ENCODE assay signal across 7 mouse cellular contexts in the genomic region with DNA sequence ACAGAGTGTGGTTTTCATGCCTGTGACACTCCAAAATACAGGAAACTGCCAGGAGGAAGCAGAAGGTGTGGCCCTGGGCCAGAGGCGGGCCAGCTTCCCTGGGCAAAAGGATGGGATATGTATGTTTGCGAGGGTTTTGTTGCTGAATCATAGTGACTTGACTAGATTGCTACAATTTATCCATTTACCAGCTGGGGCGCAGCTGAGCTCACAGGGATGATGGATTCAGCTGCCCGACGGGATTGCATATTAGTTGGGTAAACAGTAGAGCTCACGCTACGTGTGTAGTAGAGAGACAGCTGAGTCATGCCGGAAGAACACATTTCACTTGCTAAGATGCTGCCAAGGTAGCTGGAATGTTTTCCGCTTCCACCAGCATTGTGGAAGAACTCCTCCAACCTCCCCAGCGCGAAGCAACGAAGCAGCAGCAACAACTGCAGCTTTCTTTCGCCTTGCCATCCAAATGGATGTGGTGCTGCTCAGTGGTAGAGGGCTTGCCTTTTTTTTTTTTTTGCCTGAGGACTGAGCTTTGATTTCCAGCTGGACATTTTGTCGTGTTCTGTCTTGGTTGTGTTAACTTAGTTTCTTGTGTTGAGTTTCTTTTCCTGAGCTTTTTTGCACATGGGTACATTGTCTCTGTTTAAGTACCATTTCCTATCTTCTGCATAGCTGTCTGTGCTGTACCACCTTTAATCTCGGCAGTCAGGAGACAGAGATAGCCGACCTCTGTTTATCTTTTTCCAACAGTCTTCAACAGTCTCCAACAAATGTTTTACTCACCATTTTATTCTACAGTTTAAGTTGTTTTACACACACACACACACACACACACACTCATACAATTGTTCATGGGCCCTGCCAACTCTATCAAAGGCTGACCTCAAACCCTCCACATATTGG. TPM values are rescaled to one million over a fixed set of nuclear protein-coding genes. Genes with fewer than 3 reads are reported as not detected.
DNase-seq lines count a peak whose midpoint lies in the region; ATAC-seq and TF ChIP-seq lines count a peak whose summit lies in the region.

A gene (minus strand): TSS at position 58 of the 900 bp plus-strand sequence.

- peak; percentile 83 to 94 for DNase-seq in adrenal gland, adult (ENCODE audit: inconsistent age in 2 of 2, low spot score in 1 of 2)
- peak; percentile 78 for DNase-seq in cerebellum, adult 8-10 months
- peak; percentile 85 for DNase-seq in gastrocnemius, adult 2 months
- DNase-seq in left cerebral cortex, adult 2 months (ENCODE audit: extremely low spot score in 1 of 2, low spot score in 2 of 2), result peak; percentile 71 to 75
- no peak for DNase-seq in spleen, adult 2 months (ENCODE audit: low read depth in 1 of 2, low spot score in 2 of 2)

- ATAC-seq in hindbrain, embryonic 16.5 days, result 0 out of 2 replicates have a peak, but pooled peaks have one; percentile 48
- peak; percentile 48 for ATAC-seq in megakaryocyte, adult 5-6 weeks (ENCODE audit: poor library complexity, severe bottlenecking)

- no peaks in the 10 kb centered on the region for H3K4me1 ChIP-seq in hindbrain, embryonic 16.5 days (ENCODE audit: control insufficient read depth, insufficient read depth, low read depth, low read length)
- no peaks in the 10 kb centered on the region for H3K4me1 ChIP-seq in spleen, adult 2 months (ENCODE audit: control insufficient read depth, insufficient read depth, insufficient read length)

- no peak within 1 kb of the TSS for H3K9ac ChIP-seq in hindbrain, embryonic 16.5 days (ENCODE audit: low read depth, low read length)

- H3K9me3 ChIP-seq in hindbrain, embryonic 16.5 days (ENCODE audit: control insufficient read depth, low read length), result no peaks in the 10 kb centered on the region

- TF ChIP-seq POLR2A in spleen, adult 2 months (IDR thresholded peaks at IDR 0.05; ENCODE audit: low read depth, low read length), result no peak

- WGBS in hindbrain, embryonic 16.5 days, result 45% methylated on average over 16 of the region's 16 CpGs
- WGBS in spleen, adult 2 months, result 72% methylated on average over 16 of the region's 16 CpGs

- H3K4me2 ChIP-seq in hindbrain, embryonic 16.5 days (ENCODE audit: low read length), result peak within 1 kb of the TSS; percentile 41

- intact Hi-C loops in gastrocnemius, adult 2 months (cut with DNase I), result no loop called here
- intact Hi-C loops in left cerebral cortex, adult 2 months (cut with DNase I), result no loop called here

- H3K36me3 ChIP-seq in hindbrain, embryonic 16.5 days (ENCODE audit: control insufficient read depth, insufficient read depth, low read length), result no peaks in the 10 kb centered on the region
- no peaks in the 10 kb centered on the region for H3K36me3 ChIP-seq in spleen, adult 2 months (ENCODE audit: control insufficient read depth, insufficient read depth, low read length)

- H3K4me3 ChIP-seq in gastrocnemius, adult 2 months, result peak within 1 kb of the TSS; percentile 61
- no peak within 1 kb of the TSS for H3K4me3 ChIP-seq in hindbrain, embryonic 16.5 days (ENCODE audit: low read length)
- H3K4me3 ChIP-seq in left cerebral cortex, adult 2 months, result no peak within 1 kb of the TSS
- no peak within 1 kb of the TSS for H3K4me3 ChIP-seq in spleen, adult 2 months (ENCODE audit: extremely low read depth, insufficient read depth, insufficient read length)

- peak within 1 kb of the TSS; percentile 89 for H3K27ac ChIP-seq in gastrocnemius, adult 2 months
- H3K27ac ChIP-seq in hindbrain, embryonic 16.5 days (ENCODE audit: low read depth, low read length), result no peak within 1 kb of the TSS
- peak within 1 kb of the TSS; percentile 70 for H3K27ac ChIP-seq in left cerebral cortex, adult 2 months
- peak within 1 kb of the TSS; percentile 46 for H3K27ac ChIP-seq in spleen, adult 2 months (ENCODE audit: insufficient read depth, low read length)

- peak; percentile 62 for TF ChIP-seq CTCF in gastrocnemius, adult 2 months (IDR thresholded peaks at IDR 0.05)
- TF ChIP-seq CTCF in left cerebral cortex, adult 2 months (IDR thresholded peaks at IDR 0.05), result peak; percentile 66
- no peak for TF ChIP-seq CTCF in spleen, adult 2 months (IDR thresholded peaks at IDR 0.05; ENCODE audit: extremely low read depth, insufficient read depth, insufficient read length, insufficient replicate concordance)

- H3K27me3 ChIP-seq in hindbrain, embryonic 16.5 days (replicated peaks; ENCODE audit: control insufficient read depth, insufficient read depth, low read length), result no peaks in the 10 kb centered on the region
- no peaks in the 10 kb centered on the region for H3K27me3 ChIP-seq in spleen, adult 2 months (ENCODE audit: control insufficient read depth, insufficient read depth, low read length)

RNA-seq across cellular contexts. Expression of the gene that starts here (rescaled TPM):
- 100 to 1,000 TPM; 169 to 183 TPM for total RNA-seq in gastrocnemius, adult 2 months (2021)
- polyA plus RNA-seq in hindbrain, embryonic 16.5 days (2015; fragmentation: Nextera tagmentation; extraction: Ambion mirVana), result 2.5 and 2.6 TPM in 2 replicates
- 10 to 100 TPM; 39.5 to 52.8 TPM for total RNA-seq in left cerebral cortex, adult 2 months (2021)
- 4.8 TPM in 1 of 2 replicates, not detected in the other for total RNA-seq in megakaryocyte, adult 5-6 weeks (2015)
- 1.8 TPM in 1 of 2 replicates, not detected in the other for total RNA-seq in megakaryocyte, adult 5-6 weeks (2017)
- polyA plus RNA-seq in spleen, adult 2 months (2012; rRNA removed), result 17.9 and 132 TPM in 2 replicates

Comparison
In these comparisons a context has a peak if more than half of its experiments do, and no peak if none do; other contexts are left out.
1. RNA of the gene that starts here (total RNA-seq): 169 to 183 TPM in gastrocnemius, adult 2 months and 39.5 to 52.8 TPM in left cerebral cortex, adult 2 months; 1.8 to 4.8 TPM in megakaryocyte, adult 5-6 weeks; every median in the first group is over 4 times any median in the second.
2. DNase-seq: peak in adrenal gland, adult (2 of 2), cerebellum, adult 8-10 months (single experiment), gastrocnemius, adult 2 months (single experiment) and left cerebral cortex, adult 2 months (2 of 2); none in spleen, adult 2 months (0 of 2).